Mouse (Mus musculus) cerebral cortex, adult 2 months (tissue): ENCODE data around the gene Nrxn3.

Experiments
- WGBS: fragments of 180-500 bp; shearing (Covaris S2); methylation state at CpG from one replicate; pipeline ENCODE4 v1.1.7; 2018; 5-methylcytosine and 5-hydroxymethylcytosine counted together

The Nrxn3 gene

GRCm38 (mm10) chr12:89376600-89376999 is 653.9 kb downstream of the Nrxn3 start:
- WGBS, result 38% methylated on average over 1 of the region's 1 CpGs

- WGBS, result 32% methylated on average over 4 of the region's 5 CpGs
Observed at GRCm38 (mm10) chr12:89377051-89377643, 654.5 kb downstream of the Nrxn3 start.

GRCm38 (mm10) chr12:89377687-89378086 is 655.0 kb downstream of the Nrxn3 start:
- 69% methylated on average over 2 of the region's 2 CpGs for WGBS

GRCm38 (mm10) chr12:89383254-89383653 is 660.6 kb downstream of the Nrxn3 start:
- 8% methylated on average over 3 of the region's 3 CpGs for WGBS

- WGBS, result 20% methylated on average over 3 of the region's 3 CpGs
Observed at GRCm38 (mm10) chr12:89395121-89395792, 672.6 kb downstream of the Nrxn3 start.

GRCm38 (mm10) chr12:89442323-89443038 is 719.8 kb downstream of the Nrxn3 start:
- 60% methylated on average over 2 of the region's 2 CpGs for WGBS

- WGBS, result 3% methylated on average over 2 of the region's 2 CpGs
Observed at GRCm38 (mm10) chr12:89450667-89451298, 728.1 kb downstream of the Nrxn3 start.

GRCm38 (mm10) chr12:89470226-89470625 is 747.5 kb downstream of the Nrxn3 start:
- 69% methylated on average over 2 of the region's 2 CpGs for WGBS

- 27% methylated on average over 2 of the region's 2 CpGs for WGBS
Observed at GRCm38 (mm10) chr12:89471289-89471688, 748.6 kb downstream of the Nrxn3 start.

GRCm38 (mm10) chr12:89471874-89472273 is 749.2 kb downstream of the Nrxn3 start:
- 45% methylated on average over 4 of the region's 4 CpGs for whole genome bisulfite sequencing

- WGBS, result 11% methylated on average over 4 of the region's 4 CpGs
Observed at GRCm38 (mm10) chr12:89479096-89479495, 756.4 kb downstream of the Nrxn3 start.

- WGBS, result 64% methylated on average over 5 of the region's 5 CpGs
Observed at GRCm38 (mm10) chr12:89482223-89482622, 759.5 kb downstream of the Nrxn3 start.

- 56% methylated on average over 3 of the region's 3 CpGs for WGBS
Observed at GRCm38 (mm10) chr12:89504026-89504425, 781.4 kb downstream of the Nrxn3 start.

- 23% methylated on average over 2 of the region's 2 CpGs for WGBS
Observed at GRCm38 (mm10) chr12:89505121-89505764, 782.6 kb downstream of the Nrxn3 start.

GRCm38 (mm10) chr12:89513759-89514158 is 791.1 kb downstream of the Nrxn3 start:
- WGBS, result 45% methylated on average over 7 of the region's 7 CpGs

- 77% methylated on average over 6 of the region's 6 CpGs for WGBS
Observed at GRCm38 (mm10) chr12:89516046-89516445, 793.4 kb downstream of the Nrxn3 start.

GRCm38 (mm10) chr12:89530679-89531350 is 808.1 kb downstream of the Nrxn3 start:
- WGBS, result 35% methylated on average over 4 of the region's 4 CpGs

- WGBS, result 47% methylated on average over 2 of the region's 2 CpGs
Observed at GRCm38 (mm10) chr12:89551291-89551690, 828.6 kb downstream of the Nrxn3 start.

- 85% methylated on average over 4 of the region's 4 CpGs for WGBS
Observed at GRCm38 (mm10) chr12:89553223-89553880, 830.7 kb downstream of the Nrxn3 start.

- 65% methylated on average over 2 of the region's 2 CpGs for WGBS
Observed at GRCm38 (mm10) chr12:89554171-89554570, 831.5 kb downstream of the Nrxn3 start.
